Mouse (Mus musculus) embryonic facial prominence, embryonic 12.5 days (tissue): ENCODE data around the gene D1Ertd622e. TPM values are rescaled to one million over a fixed set of nuclear protein-coding genes. Genes with fewer than 3 reads are reported as not detected.

Experiments
- ATAC-seq: fragments of 200-750 bp; cut with Nextera tagmentation; 2 replicates; pipeline ENCODE4 v1.8.0; 2017; ENCODE audit not compliant: insufficient number of reproducible peaks, insufficient read depth, low FRiP score, low TSS enrichment
- H3K27ac ChIP-seq: fragments of 300-500 bp; sonication (generic); 2 replicates; pipeline ENCODE4 v1.5.1; 2016; ENCODE audit warnings: mild to moderate bottlenecking
- H3K27me3 ChIP-seq: fragments of 300-500 bp; sonication (generic); 2 replicates; pipeline ENCODE4 v1.6.1; 2016; ENCODE audit warnings: mild to moderate bottlenecking, moderate library complexity
- H3K36me3 ChIP-seq: fragments of 300-500 bp; sonication (generic); 2 replicates; pipeline ENCODE4 v1.6.1; 2016; ENCODE audit warnings: mild to moderate bottlenecking
- H3K4me1 ChIP-seq: fragments of 300-500 bp; sonication (generic); 2 replicates; pipeline ENCODE4 v1.6.1; 2016
- H3K4me2 ChIP-seq: fragments of 300-500 bp; sonication (generic); replicated peaks from 2 replicates; pipeline ENCODE4 v1.6.1; 2016; ENCODE audit warnings: mild to moderate bottlenecking, moderate library complexity
- H3K4me3 ChIP-seq: fragments of 300-500 bp; sonication (generic); 2 replicates; pipeline ENCODE4 v1.5.1; 2016; ENCODE audit warnings: mild to moderate bottlenecking
- H3K9ac ChIP-seq: fragments of 300-500 bp; sonication (generic); 2 replicates; pipeline ENCODE4 v1.6.1; 2016; ENCODE audit warnings: mild to moderate bottlenecking, moderate library complexity
- H3K9me3 ChIP-seq: fragments of 300-500 bp; sonication (generic); 2 replicates; pipeline ENCODE4 v1.6.1; 2016; ENCODE audit warnings: mild to moderate bottlenecking, moderate library complexity
- WGBS: fragments of 180-500 bp; shearing (Covaris S2); methylation state at CpG from one replicate; pipeline ENCODE4 v1.1.7; 2016; 5-methylcytosine and 5-hydroxymethylcytosine counted together
- polyA plus RNA-seq: library from polyadenylated mRNA; unstranded; fragments of >200 nt; fragmentation: Nextera tagmentation; extraction: Ambion mirVana; gene quantifications from 2 replicates; pipeline ENCODE4 v1.2.1, GENCODE M21; 2016

The D1Ertd622e gene
- polyA plus RNA-seq, 1 experiment from 2014 or later: 17.3 TPM

DNA sequence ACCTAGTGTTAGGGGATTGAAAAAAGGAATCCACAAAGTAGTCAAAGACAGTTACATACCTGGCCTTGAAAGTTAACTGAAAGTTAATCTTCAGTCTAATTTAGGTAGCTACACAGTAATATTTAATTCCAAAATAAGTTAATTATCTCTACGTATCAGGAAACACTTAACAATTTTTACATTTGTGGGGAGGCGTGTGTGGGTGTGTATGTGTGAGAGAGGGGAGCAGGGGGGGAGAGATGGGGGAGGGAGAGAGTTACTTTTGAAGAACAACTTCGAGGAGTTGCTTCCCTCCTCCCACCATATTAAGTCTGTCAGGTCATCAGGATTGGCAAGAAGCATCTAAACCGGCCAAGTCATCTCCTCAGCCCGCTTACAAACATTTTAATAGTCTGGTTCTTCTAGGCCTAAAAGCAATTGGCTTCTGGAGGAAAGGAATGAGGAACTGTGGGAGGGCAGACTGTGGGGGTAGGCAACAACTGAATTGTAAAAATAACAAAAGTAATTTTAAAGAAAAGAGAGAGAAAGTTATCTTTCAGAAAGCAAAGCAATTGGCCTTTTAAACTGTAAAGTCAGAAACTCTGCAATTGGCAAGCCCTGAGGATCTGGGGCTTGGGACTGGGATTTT lies 29.9 kb downstream of the D1Ertd622e start:
- H3K9ac ChIP-seq: no peak overlapping the region
- no peak overlapping the region for H3K4me2 ChIP-seq
- no peaks in the 10 kb centered on the region for H3K36me3 ChIP-seq
- ATAC-seq: no peak
- H3K27me3 ChIP-seq: no peaks in the 10 kb centered on the region
- WGBS: 74% methylated on average over 5 of the region's 5 CpGs
- H3K27ac ChIP-seq: no peak overlapping the region
- no peak overlapping the region for H3K4me3 ChIP-seq
- H3K4me1 ChIP-seq: no peaks in the 10 kb centered on the region
- no peaks in the 10 kb centered on the region for H3K9me3 ChIP-seq

DNA sequence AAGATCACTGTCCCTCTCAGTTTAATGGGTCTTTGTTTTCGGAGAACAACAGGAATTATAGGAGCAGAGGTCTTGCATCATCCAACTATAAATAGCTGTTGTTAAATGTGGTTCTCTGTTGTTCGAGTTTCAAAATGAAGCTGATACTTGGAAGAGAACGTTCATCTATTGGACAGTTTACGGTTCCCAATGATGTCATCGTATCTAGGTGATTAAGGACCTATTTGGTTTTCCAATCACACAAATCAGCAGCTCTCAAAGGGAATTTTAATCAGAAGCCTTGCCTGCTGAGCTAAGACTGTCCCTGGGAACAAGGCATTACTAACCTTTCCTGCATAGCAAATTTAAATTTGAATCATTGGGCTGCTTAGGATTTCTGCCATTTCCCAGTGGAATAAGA lies 31.7 kb downstream of the D1Ertd622e start:
- Histone ChIP-seq H3K9me3 (no peaks in the 10 kb centered on the region), H3K36me3 (no peaks in the 10 kb centered on the region), H3K4me3 (no peak overlapping the region), H3K4me1 (no peaks in the 10 kb centered on the region), H3K4me2 (no peak overlapping the region), H3K27me3 (no peaks in the 10 kb centered on the region), H3K9ac (no peak overlapping the region), H3K27ac (no peak overlapping the region)
- no peak for ATAC-seq
- WGBS: 71% methylated on average over 5 of the region's 5 CpGs

DNA sequence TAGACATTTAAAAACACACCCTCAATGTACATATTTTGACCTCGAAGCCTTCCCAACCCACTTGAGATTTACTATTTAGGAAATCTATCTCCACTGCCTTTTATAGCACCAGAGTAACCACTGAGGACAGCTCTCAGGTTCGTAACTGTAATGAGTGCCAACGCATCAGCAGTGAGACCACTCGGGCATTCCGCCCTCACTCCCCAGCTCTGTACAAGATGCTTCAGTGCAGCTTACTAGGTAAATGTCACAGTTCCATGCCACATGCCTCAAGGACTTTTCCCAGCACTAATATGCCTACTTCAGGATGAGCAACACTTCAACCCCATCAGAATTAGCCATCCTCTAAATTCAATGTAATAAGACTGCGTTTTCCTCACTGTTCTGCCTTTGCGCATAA lies 33.0 kb downstream of the D1Ertd622e start:
- no peaks in the 10 kb centered on the region for H3K27me3 ChIP-seq

DNA sequence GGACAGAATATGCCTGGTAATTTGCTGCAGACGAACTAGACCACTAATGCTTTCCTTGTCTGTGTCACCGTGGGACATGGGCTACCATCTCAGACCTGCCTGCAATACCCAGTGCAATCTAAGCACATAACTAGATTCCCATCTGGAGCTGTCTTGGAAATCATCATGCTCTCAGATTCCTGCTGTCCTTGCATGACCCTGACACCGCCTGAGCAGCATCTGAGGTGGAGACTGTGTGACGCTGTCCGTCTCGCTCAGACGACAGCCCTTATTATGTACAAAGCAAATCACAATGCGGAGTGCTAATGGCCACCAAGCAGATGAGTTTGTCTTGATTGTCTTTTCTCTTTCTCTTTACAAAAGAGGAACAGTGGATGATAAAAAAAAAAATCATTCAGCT lies 33.9 kb downstream of the D1Ertd622e start:
- WGBS: 70% methylated on average over 8 of the region's 8 CpGs
- H3K9me3 ChIP-seq: no peaks in the 10 kb centered on the region
- H3K4me3 ChIP-seq: no peak overlapping the region
- H3K4me1 ChIP-seq: no peaks in the 10 kb centered on the region
- H3K27ac ChIP-seq: no peak overlapping the region
- no peak overlapping the region for H3K4me2 ChIP-seq
- H3K27me3 ChIP-seq: no peaks in the 10 kb centered on the region
- no peak overlapping the region for H3K9ac ChIP-seq
- H3K36me3 ChIP-seq: no peaks in the 10 kb centered on the region
- no peak for ATAC-seq

More for the DNA sequence above, 33.0 kb downstream of the D1Ertd622e start:
- no peaks in the 10 kb centered on the region for H3K36me3 ChIP-seq
- H3K27ac ChIP-seq: no peak overlapping the region
- H3K9me3 ChIP-seq: no peaks in the 10 kb centered on the region
- H3K4me3 ChIP-seq: no peak overlapping the region
- no peak overlapping the region for H3K4me2 ChIP-seq
- ATAC-seq: no peak
- no peaks in the 10 kb centered on the region for H3K4me1 ChIP-seq
- no peak overlapping the region for H3K9ac ChIP-seq
- 85% methylated on average over 7 of the region's 7 CpGs for WGBS

DNA sequence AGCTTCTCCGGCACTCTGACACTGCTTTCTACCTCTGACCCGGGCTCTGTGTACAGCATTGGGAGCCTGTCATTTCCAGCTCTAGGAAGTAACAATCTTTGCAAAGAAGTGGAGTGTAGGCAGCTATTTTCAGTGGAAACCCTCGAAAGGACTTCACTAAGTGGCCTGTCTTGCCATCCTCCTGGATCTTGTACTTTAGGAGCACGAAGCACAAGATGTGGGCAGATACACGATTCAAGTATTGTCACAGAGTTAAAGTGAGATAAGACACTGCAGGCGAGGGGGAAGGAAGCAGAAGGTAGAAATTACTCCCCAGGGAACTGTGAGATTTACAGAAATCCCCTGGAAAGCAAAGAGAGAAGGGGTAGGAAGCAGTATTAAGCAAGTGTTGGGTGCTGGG lies 36.4 kb downstream of the D1Ertd622e start:
- no peaks in the 10 kb centered on the region for H3K27me3 ChIP-seq
- H3K27ac ChIP-seq: no peak overlapping the region
- H3K4me1 ChIP-seq: no peaks in the 10 kb centered on the region
- ATAC-seq: no peak
- no peak overlapping the region for H3K9ac ChIP-seq
- no peak overlapping the region for H3K4me2 ChIP-seq
- H3K9me3 ChIP-seq: no peaks in the 10 kb centered on the region
- 57% methylated on average over 6 of the region's 6 CpGs for WGBS
- no peak overlapping the region for H3K4me3 ChIP-seq
- no peaks in the 10 kb centered on the region for H3K36me3 ChIP-seq

DNA sequence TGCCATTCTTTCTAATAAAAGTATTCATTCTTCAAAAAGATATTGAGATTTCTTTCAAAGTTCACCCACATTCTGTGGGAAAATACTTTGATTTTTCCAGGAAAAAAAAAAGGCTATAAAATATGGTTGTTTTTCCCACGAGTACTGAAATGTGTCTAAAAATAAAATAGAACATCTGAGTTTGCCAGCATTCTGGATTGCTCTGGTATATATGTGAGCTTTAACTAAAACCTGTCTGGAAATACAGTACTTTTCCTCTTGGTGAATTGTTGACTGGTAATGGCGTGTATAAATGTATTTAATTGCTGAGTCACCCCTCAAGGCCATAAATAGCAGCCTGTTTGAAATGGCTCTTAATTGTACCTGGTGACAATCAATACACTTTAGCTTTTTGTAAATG lies 37.5 kb downstream of the D1Ertd622e start:
- Histone ChIP-seq H3K27ac (no peak overlapping the region), H3K36me3 (no peaks in the 10 kb centered on the region), H3K27me3 (no peaks in the 10 kb centered on the region), H3K4me2 (no peak overlapping the region), H3K9me3 (no peaks in the 10 kb centered on the region), H3K4me1 (no peaks in the 10 kb centered on the region), H3K9ac (no peak overlapping the region), H3K4me3 (no peak overlapping the region)
- ATAC-seq: no peak
- 46% methylated on average over 2 of the region's 2 CpGs for WGBS

DNA sequence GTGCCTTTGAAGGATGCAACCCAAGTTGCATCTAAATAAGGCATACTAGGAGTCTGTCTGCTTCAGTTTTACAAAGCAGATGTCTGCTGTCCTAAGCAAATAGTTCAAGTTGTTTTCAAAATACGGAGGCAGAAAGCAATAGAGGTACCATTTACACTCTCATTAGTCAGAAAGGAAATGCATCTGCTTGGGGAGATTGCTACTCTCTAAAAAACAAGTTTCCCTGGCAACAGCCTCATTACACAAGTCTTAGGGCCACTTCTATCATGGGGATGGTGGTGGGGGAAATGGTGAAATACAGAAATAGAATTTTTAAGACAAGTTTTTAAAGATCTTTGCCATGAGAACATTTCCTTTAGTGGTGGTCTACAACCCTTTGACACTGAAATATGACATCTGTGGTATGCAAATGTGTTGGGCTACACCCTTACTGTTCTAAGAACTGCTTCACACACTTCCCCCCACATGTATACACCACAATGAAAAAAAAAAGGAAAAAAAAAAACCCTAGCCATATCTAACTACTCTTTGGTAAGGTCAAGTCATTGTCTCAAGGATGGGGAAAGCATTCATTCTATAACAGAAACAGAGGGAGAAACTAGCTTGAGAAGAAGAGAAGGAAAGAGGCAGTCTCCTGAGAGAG lies 38.5 kb downstream of the D1Ertd622e start:
- no peaks in the 10 kb centered on the region for H3K4me1 ChIP-seq
- H3K36me3 ChIP-seq: no peaks in the 10 kb centered on the region
- H3K4me3 ChIP-seq: no peak overlapping the region
- H3K4me2 ChIP-seq: no peak overlapping the region
- H3K9me3 ChIP-seq: no peaks in the 10 kb centered on the region
- 19% methylated on average over 1 of the region's 1 CpGs for WGBS
- no peak for ATAC-seq
- no peaks in the 10 kb centered on the region for H3K27me3 ChIP-seq
- no peak overlapping the region for H3K27ac ChIP-seq
- H3K9ac ChIP-seq: no peak overlapping the region

DNA sequence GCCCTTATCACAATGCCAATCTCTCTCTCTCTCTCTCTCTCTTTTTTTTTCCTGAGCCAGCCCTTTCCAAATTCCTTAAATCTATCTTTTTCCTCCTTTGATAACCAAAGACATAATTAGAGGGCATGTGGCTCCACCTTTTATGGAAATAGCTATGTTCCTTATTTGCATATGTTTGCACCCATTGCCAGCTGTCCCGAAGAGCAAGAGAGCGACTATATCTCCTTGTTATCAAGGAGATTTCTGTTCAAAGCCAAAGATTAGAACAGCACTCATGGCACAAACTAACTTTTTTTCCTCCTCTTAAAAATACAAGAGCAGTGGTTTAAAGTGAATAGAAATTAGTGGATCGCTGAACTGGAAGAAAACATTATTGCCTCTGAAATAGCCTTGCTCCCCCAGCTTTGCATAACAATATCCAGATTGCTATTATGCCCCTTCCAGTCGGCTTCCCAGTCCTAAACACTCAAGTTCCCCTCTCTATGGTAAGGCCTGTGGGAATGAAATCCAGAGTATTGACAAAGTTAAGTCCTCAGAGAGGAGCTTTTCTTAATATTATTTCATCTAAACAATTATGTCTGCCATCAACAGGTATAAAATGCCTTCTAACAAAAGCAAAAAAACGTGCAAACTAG lies 39.2 kb downstream of the D1Ertd622e start:
- Histone ChIP-seq H3K9me3 (no peaks in the 10 kb centered on the region), H3K27ac (no peak overlapping the region), H3K4me2 (no peak overlapping the region), H3K27me3 (no peaks in the 10 kb centered on the region), H3K9ac (no peak overlapping the region), H3K4me1 (no peaks in the 10 kb centered on the region), H3K4me3 (no peak overlapping the region), H3K36me3 (no peaks in the 10 kb centered on the region)
- no peak for ATAC-seq
- 31% methylated on average over 5 of the region's 5 CpGs for WGBS

DNA sequence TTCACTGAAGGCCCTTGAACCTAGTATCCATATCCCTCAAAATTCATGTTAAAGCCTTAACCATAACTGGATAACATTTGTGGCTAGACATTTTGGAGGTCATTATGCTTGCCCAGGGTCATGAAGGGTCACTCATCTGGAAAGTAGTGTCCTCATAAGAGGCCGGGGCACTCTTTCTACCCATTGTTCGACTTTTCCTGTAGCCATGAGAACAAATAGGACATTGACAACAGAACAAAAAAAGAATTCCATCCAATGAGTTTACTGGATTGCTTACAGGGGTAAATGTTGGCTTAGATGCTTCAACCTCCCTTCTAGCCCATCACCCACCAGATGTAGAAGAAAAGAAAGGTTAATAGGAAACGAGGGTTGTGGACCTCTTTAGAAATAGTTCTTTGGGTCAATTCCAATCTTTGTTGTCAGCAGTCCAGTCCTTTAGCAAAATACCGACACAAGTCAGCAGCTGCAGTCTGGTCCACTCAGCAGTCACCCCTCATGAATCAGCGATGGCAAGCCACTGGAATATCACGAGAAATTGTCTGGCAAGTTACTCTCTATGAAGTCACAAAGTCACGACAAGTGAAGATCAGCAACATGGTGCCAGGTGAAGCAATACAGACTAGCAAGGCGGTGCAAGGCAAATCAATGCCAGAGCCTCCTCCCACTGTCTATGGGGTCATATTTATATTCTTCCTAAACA lies 42.1 kb downstream of the D1Ertd622e start:
- no peaks in the 10 kb centered on the region for H3K4me1 ChIP-seq
- H3K4me3 ChIP-seq: no peak overlapping the region
- H3K4me2 ChIP-seq: no peak overlapping the region
- no peak overlapping the region for H3K27ac ChIP-seq
- no peak overlapping the region for H3K9ac ChIP-seq
- 79% methylated on average over 8 of the region's 8 CpGs for WGBS
- H3K27me3 ChIP-seq: no peaks in the 10 kb centered on the region
- H3K9me3 ChIP-seq: no peaks in the 10 kb centered on the region
- H3K36me3 ChIP-seq: no peaks in the 10 kb centered on the region
- no peak for ATAC-seq

DNA sequence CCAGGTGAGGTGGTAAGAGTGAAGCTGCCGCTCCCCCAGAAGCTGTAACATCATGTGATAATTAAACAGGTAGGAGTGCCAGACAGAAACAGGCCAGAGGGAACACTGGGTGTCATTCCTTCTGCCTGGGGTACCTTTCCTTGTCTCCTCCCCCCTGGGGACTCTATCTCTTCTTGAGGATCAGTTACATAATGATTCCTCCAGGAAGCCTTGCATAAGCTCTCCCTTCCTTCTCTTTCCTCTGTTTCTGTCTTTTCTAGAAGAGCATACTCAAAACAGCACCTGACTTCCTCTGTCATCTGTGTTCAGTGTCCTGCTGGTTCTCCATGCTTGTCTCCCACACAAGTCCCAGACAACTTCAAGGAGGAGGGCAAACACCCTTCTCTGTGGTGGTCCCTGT lies 46.3 kb downstream of the D1Ertd622e start:
- ATAC-seq: no peak
- Histone ChIP-seq H3K4me3 (no peak overlapping the region), H3K27me3 (0 out of 2 replicates have a peak, but pooled peaks cover 3% of the 10 kb centered on the region), H3K4me2 (no peak overlapping the region), H3K9ac (no peak overlapping the region), H3K9me3 (no peaks in the 10 kb centered on the region), H3K36me3 (no peaks in the 10 kb centered on the region), H3K4me1 (no peaks in the 10 kb centered on the region), H3K27ac (no peak overlapping the region)
- 86% methylated on average over 1 of the region's 1 CpGs for WGBS

DNA sequence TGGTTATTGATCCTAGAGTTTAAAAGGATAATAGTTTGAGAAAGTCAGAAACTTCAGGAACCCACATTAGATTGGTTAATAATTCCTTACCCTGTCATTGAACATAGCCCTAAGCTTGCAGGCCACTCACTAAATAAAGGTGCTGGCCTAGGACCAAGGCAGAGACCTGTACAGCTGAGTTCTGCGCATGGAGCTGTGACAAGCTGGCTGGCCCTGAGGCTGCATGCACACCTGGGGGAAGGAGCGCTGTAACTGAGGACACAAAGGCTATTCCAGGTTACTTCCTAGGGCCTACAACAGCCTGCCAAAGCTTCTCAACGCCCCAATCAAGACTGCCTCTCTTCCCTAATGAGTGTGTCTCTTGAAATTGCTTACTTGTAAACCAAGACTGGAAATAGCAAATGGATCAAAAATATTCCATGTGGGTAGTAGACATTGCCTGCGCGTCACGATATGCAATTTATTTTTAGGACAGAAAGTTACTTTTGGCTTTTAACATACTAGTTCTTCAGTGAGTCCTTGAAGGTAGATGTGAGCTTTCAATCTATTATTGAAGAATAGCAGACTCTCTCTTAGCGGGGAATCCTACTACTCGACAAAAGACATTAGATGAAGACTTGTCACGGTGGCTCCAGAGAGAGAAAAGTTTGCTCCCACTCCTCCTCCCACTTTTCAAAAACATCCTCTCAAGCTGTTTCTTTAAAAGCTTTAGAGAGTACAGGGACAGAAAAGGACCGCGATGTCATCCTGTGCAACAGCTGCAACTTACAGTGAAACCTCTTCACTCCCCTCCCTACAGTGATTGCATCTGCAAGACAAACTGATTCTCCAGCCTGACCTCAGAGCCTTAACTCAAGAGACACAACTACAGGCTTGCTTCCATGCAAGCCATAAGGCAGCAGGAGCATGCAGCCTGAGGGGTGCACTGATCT lies 47.1 kb downstream of the D1Ertd622e start:
- ATAC-seq: no peak
- Histone ChIP-seq H3K4me2 (no peak overlapping the region), H3K4me1 (no peaks in the 10 kb centered on the region), H3K9ac (no peak overlapping the region), H3K36me3 (no peaks in the 10 kb centered on the region), H3K27ac (no peak overlapping the region), H3K9me3 (no peaks in the 10 kb centered on the region), H3K4me3 (no peak overlapping the region), H3K27me3 (0 out of 2 replicates have a peak, but pooled peaks cover 3% of the 10 kb centered on the region)
- 84% methylated on average over 11 of the region's 11 CpGs for WGBS
